Mouse (Mus musculus): ENCODE data around the gene Hspb2.

DNA sequence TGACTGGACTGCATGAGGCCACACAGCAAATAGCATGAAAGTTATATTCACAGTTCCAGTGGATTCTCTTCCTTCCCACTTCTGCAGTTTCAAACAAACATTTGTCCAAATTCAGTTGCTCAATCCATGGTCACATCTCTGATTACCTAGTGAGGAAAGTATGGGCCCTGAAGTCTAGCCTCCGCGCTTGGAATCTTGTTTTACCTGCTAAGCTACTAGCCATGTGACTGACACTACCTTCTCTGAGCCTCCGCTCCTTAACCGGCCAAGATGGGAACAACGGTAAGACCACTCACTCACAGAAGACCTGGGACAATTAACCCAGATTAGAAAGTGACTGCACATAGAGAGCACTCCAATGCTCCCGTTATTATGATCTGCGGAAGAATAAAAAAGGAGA is 6.3 kb downstream of the Hspb2 start:
- TF ChIP-seq CTCF (IDR thresholded peaks at IDR 0.05; ENCODE audit: insufficient read depth, low read depth, low read length), result no peak
- no peak for TF ChIP-seq POLR2A (IDR thresholded peaks at IDR 0.05; ENCODE audit: insufficient read depth, low read depth, low read length)

Data from olfactory bulb, adult 2 months (tissue).